Mouse (Mus musculus) hindbrain, embryonic 11.5 days (tissue): ENCODE measurements around the gene Fnbp1. TPM values are rescaled to one million over a fixed set of nuclear protein-coding genes. Genes with fewer than 3 reads are reported as not detected.
A peak's percentile ranks its signal among the peaks of the same experiment; 100 is the strongest.

Source experiments
- ATAC-seq: fragments of 200-750 bp; cut with Nextera tagmentation; 2 replicates; pipeline ENCODE4 v1.8.0; 2017; ENCODE audit warnings: mild to moderate bottlenecking, moderate TSS enrichment, moderate library complexity; ENCODE audit not compliant: low FRiP score
- DNase-seq: peaks from one replicate; pipeline ENCODE4 v3.0.0-alpha.2; 2015; ENCODE audit warnings: low spot score
- H3K27ac ChIP-seq: fragments of 300-500 bp; sonication (generic); 2 replicates; pipeline ENCODE4 v1.5.1; 2014; ENCODE audit warnings: mild to moderate bottlenecking, low read depth, low read length
- H3K27me3 ChIP-seq: fragments of 300-500 bp; sonication (generic); 2 replicates; pipeline ENCODE4 v1.6.1; 2014; ENCODE audit warnings: mild to moderate bottlenecking, low read length, moderate library complexity, mixed read lengths; ENCODE audit not compliant: control insufficient read depth, insufficient read depth
- H3K36me3 ChIP-seq: fragments of 300-500 bp; sonication (generic); 2 replicates; pipeline ENCODE4 v1.6.1; 2014; ENCODE audit warnings: mild to moderate bottlenecking, low read length, moderate library complexity, mixed read lengths; ENCODE audit not compliant: control insufficient read depth, insufficient read depth
- H3K4me1 ChIP-seq: fragments of 300-500 bp; sonication (generic); replicated peaks from 2 replicates; pipeline ENCODE4 v1.6.1; 2014; ENCODE audit warnings: low read length, mixed read lengths; ENCODE audit not compliant: control insufficient read depth, insufficient read depth
- H3K4me2 ChIP-seq: fragments of 300-500 bp; sonication (generic); replicated peaks from 2 replicates; pipeline ENCODE4 v1.6.1; 2014; ENCODE audit warnings: mild to moderate bottlenecking, low read depth, low read length
- H3K4me3 ChIP-seq: fragments of 300-500 bp; sonication (generic); 2 replicates; pipeline ENCODE4 v1.5.1; 2014; ENCODE audit warnings: low read depth, low read length
- H3K9ac ChIP-seq: fragments of 300-500 bp; sonication (generic); 2 replicates; pipeline ENCODE4 v1.6.1; 2014; ENCODE audit warnings: low read depth, low read length
- H3K9me3 ChIP-seq: fragments of 300-500 bp; sonication (generic); 2 replicates; pipeline ENCODE4 v1.6.1; 2016; ENCODE audit warnings: low read length; ENCODE audit not compliant: control insufficient read depth
- WGBS: fragments of 180-500 bp; shearing (Covaris S2); extraction: QIAGEN DNeasy Blood & Tissue Kit; methylation state at CpG from one replicate; pipeline ENCODE4 v1.1.7; 2014; 5-methylcytosine and 5-hydroxymethylcytosine counted together
- polyA plus RNA-seq: library from polyadenylated mRNA; unstranded; fragments of >200 nt; fragmentation: Nextera tagmentation; extraction: Ambion mirVana; gene quantifications from 2 replicates; pipeline ENCODE4 v1.2.1, GENCODE M21; 2014

The Fnbp1 gene
- polyA plus RNA-seq, 1 experiment from 2014 or later, result 14.4 TPM

DNA sequence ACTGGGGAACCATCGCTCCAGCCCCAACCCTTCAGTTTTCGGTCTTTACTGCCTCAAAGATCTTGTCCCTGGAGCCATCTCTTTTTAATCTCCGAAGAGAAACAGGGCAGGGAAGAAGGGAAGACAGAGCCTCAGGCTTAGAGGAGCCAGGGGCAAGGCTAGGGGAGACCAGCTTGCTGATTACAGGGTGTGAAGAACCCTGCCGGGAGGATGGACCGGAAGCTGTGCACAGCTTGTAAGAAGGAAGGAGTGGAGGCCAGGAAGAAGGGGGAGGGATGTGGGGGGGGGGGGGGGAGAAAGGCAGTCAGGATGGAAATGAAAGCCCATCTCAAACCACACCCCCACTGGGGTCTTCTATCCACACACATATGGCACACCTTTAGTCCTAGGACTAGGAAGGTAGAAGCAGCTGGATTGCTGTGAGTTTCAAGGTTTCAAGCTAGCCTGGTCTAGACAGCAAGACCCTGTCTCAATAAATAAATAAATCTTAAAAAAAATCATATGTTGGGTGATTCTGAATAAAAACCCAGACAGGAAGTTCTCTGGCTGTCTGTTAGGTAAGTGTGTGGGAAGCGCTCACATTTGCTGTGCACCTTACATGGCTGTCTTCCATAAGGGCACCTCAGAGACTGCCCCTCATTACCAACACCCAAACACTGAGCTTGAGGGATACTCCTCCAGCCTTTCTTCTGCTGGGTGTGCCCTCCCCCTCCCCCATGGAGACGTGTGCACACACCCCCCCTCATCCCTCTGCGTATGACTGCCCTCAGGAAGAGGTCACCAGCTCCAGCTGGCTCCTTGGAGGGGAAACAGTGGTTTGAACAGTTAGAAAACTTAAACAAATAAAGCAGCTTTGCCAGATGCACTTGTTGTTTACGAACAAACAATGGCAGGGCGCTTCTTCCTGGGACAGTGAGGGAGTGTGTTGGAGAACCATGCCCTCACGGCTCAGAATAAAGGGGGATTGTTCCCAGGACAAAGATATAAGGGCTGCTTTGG lies 53.8 kb downstream of the Fnbp1 start:
- Histone ChIP-seq H3K4me1 (peaks cover 7% of the 10 kb centered on the region), H3K4me2 (no peak overlapping the region), H3K4me3 (no peak overlapping the region), H3K27ac (0 out of 2 replicates have a peak overlapping the region, but pooled peaks have one; percentile 0), H3K36me3 (0 out of 2 replicates have a peak, but pooled peaks cover 3% of the 10 kb centered on the region), H3K27me3 (no peaks in the 10 kb centered on the region), H3K9ac (no peak overlapping the region), H3K9me3 (no peaks in the 10 kb centered on the region)
- DNase-seq, result peak; percentile 63
- 27% methylated on average over 11 of the region's 11 CpGs for WGBS
- ATAC-seq, result peak; percentile 51; the same call in 1 of the 2 replicates

GRCm38 (mm10) chr2:31087085-31087484 lies 54.7 kb downstream of the Fnbp1 start:
- Histone ChIP-seq H3K4me2 (no peak overlapping the region), H3K9me3 (no peaks in the 10 kb centered on the region), H3K27me3 (no peaks in the 10 kb centered on the region), H3K4me3 (no peak overlapping the region), H3K36me3 (0 out of 2 replicates have a peak, but pooled peaks cover 3% of the 10 kb centered on the region), H3K4me1 (peaks cover 7% of the 10 kb centered on the region), H3K9ac (no peak overlapping the region), H3K27ac (no peak overlapping the region)
- ATAC-seq, result no peak
- DNase-seq, result no peak
- 47% methylated on average over 5 of the region's 5 CpGs for WGBS

- Histone ChIP-seq H3K4me1 (peaks cover 7% of the 10 kb centered on the region), H3K27ac (no peak overlapping the region), H3K9me3 (no peaks in the 10 kb centered on the region), H3K9ac (no peak overlapping the region), H3K4me2 (no peak overlapping the region), H3K4me3 (no peak overlapping the region), H3K27me3 (no peaks in the 10 kb centered on the region), H3K36me3 (0 out of 2 replicates have a peak, but pooled peaks cover 3% of the 10 kb centered on the region)
- no peak for ATAC-seq
- no peak for DNase-seq
These were observed 55.3 kb downstream of the Fnbp1 start for GRCm38 (mm10) chr2:31086543-31086942.

DNA sequence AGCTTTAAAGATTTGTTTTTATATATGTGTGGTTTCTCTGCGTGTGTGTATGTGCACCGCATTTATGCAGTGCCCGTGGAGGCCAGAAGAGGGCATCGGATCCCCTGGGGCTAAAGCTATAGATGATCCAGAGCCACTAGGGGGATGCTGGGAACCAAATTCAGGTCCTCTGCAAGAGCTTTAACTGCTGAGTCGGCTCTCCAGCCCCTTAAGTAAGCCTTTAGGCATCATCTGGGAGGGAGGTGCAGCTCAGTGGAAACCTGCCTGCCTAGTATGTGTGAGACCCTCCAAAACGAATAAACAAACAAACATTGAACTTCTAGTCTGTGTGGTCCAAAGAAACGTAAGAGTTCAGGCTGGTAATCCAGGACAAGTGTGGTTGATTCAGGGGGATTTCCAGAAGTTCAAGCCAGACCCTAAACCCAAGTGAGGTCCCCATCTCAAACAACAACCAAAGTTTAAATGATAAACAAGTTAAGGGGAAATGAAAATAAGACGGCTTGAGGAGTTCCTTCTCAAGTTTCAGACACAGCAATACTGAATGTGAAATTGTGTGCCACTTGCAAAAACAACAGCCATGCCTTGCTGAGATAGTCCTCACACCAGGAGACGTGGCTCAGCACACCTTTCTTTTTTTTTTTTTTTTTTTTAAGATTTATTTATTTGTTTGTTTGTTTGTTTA lies 57.5 kb downstream of the Fnbp1 start:
- Histone ChIP-seq H3K4me2 (no peak overlapping the region), H3K36me3 (0 out of 2 replicates have a peak, but pooled peaks cover 3% of the 10 kb centered on the region), H3K27me3 (no peaks in the 10 kb centered on the region), H3K9me3 (no peaks in the 10 kb centered on the region), H3K9ac (no peak overlapping the region), H3K4me3 (no peak overlapping the region), H3K27ac (no peak overlapping the region), H3K4me1 (peaks cover 7% of the 10 kb centered on the region)
- ATAC-seq (no peak), DNase-seq (no peak)
- 93% methylated on average over 9 of the region's 9 CpGs for WGBS

- H3K27me3 ChIP-seq, result no peaks in the 10 kb centered on the region
- no peaks in the 10 kb centered on the region for H3K9me3 ChIP-seq
- WGBS, result 95% methylated on average over 8 of the region's 8 CpGs
- DNase-seq (no peak), ATAC-seq (no peak)
- 0 out of 2 replicates have a peak, but pooled peaks cover 3% of the 10 kb centered on the region for H3K36me3 ChIP-seq
- H3K9ac ChIP-seq, result no peak overlapping the region
- no peak overlapping the region for H3K27ac ChIP-seq
- peaks cover 4% of the 10 kb centered on the region; the same call in 1 of the 2 replicates for H3K4me1 ChIP-seq
- H3K4me3 ChIP-seq, result no peak overlapping the region
- H3K4me2 ChIP-seq, result no peak overlapping the region
These were observed 58.4 kb downstream of the Fnbp1 start for GRCm38 (mm10) chr2:31083372-31083771.

DNA sequence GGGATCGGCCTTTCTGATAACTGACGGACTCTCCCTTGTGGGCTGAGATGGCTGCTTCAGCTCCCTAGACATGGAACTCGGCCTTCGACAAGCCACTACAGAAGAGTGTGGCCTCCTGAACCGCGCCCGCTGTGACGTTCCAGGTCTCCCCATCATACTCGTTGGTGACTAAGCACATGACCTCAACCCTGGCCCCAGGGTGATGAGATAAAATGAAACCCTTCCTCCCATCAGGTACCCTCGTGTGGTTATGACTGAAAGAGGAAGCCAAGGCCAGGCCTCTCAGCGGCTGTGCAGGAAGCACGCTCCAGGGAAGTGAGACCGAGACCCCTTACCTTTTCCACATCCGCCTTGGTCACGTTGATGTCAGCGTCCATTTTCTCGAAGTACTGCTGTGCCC lies 59.2 kb downstream of the Fnbp1 start:
- no peak overlapping the region for H3K4me2 ChIP-seq
- H3K4me1 ChIP-seq, result no peaks in the 10 kb centered on the region
- H3K36me3 ChIP-seq, result 0 out of 2 replicates have a peak, but pooled peaks cover 3% of the 10 kb centered on the region
- ATAC-seq (no peak), DNase-seq (no peak)
- no peak overlapping the region for H3K9ac ChIP-seq
- H3K27ac ChIP-seq, result no peak overlapping the region
- H3K27me3 ChIP-seq, result no peaks in the 10 kb centered on the region
- 93% methylated on average over 17 of the region's 17 CpGs for WGBS
- no peaks in the 10 kb centered on the region for H3K9me3 ChIP-seq
- H3K4me3 ChIP-seq, result no peak overlapping the region

- Histone ChIP-seq H3K36me3 (0 out of 2 replicates have a peak, but pooled peaks cover 3% of the 10 kb centered on the region), H3K27me3 (no peaks in the 10 kb centered on the region), H3K27ac (no peak overlapping the region), H3K9ac (no peak overlapping the region), H3K4me2 (no peak overlapping the region), H3K4me3 (no peak overlapping the region), H3K4me1 (no peaks in the 10 kb centered on the region), H3K9me3 (no peaks in the 10 kb centered on the region)
- WGBS, result 68% methylated on average over 4 of the region's 4 CpGs
- DNase-seq (no peak), ATAC-seq (no peak)
These were observed 60.5 kb downstream of the Fnbp1 start for GRCm38 (mm10) chr2:31081349-31081748.

- Histone ChIP-seq H3K4me1 (no peaks in the 10 kb centered on the region), H3K9ac (no peak overlapping the region), H3K4me2 (no peak overlapping the region), H3K36me3 (0 out of 2 replicates have a peak, but pooled peaks cover under 1% of the 10 kb centered on the region), H3K27me3 (no peaks in the 10 kb centered on the region), H3K9me3 (no peaks in the 10 kb centered on the region), H3K27ac (no peak overlapping the region), H3K4me3 (no peak overlapping the region)
- 87% methylated on average over 6 of the region's 6 CpGs for WGBS
- ATAC-seq, result no peak
- no peak for DNase-seq
These were observed 62.7 kb downstream of the Fnbp1 start for GRCm38 (mm10) chr2:31079117-31079516.
